Mouse (Mus musculus): Measurements from ENCODE around the gene Cdh12. TPM values are rescaled to one million over a fixed set of nuclear protein-coding genes. Genes with fewer than 3 reads are reported as not detected.
"Not testable (repeated sequence)": the region's sequence is repeated elsewhere in the genome, so short reads cannot be mapped to it uniquely, and the experiment has no call there.

Cdh12 gene
- total RNA-seq, 4 experiments from 2014 or later: not detected

DNA sequence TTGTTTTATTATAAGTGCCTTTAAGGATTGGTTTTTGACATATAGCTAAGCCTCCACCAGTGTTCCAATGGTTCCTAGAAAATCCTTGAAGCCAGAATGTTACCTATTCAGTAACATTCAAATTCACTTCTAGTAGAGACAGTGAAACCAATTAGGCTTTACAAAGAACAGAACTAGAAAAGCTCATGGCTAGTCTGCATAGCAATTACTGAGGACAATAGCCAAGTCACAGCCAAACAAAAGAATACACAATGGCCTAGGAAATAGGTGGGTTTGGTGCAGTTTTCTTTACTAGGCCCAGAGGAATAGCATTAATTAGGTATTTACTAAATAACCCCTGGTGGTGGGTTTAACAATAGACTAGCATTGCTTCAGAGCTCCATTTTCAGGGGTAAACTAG is 917.3 kb downstream of the Cdh12 start:
- DNase-seq (ENCODE audit: low spot score in 2 of 2): no peak

DNA sequence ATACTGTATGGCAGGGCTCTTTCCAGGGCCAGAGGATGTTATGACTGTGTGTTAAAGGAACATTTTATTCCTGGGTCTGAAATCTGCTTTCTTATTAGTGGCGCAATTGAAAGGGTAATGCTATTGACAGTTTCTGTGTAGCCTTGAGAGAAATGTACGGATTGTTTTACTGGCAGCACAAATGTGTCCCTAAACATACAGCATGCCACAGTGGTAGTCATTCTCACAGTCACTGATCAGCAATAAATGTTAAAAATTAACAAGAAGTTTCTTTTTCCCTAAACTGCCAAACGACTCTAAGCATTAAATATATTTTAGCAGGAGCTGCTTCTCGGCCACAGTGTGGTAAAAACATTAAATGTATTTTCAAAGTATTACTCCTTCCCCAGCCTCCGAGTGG is 926.4 kb downstream of the Cdh12 start:
- no peak for DNase-seq (ENCODE audit: low spot score in 2 of 2)

DNA sequence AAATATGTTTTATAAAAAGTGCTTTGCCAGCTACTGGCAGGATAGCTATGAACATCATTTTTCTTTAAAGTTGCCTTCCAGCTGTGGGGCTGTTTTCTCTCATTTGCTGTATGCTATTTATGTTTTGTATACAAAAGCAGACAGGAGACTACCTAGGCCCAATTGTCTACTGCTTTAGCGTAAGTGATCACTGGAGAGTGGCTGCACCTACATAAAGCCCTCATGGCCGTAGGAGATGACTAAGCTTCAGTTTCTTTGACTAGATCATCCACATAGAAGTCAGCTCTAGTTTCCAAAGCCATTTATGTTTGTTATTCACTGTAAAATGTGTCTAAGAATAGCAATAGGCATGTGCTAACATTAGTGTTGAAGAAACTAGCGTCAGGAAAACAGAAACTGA is 926.8 kb downstream of the Cdh12 start:
- DNase-seq (ENCODE audit: low spot score in 2 of 2): no peak

DNA sequence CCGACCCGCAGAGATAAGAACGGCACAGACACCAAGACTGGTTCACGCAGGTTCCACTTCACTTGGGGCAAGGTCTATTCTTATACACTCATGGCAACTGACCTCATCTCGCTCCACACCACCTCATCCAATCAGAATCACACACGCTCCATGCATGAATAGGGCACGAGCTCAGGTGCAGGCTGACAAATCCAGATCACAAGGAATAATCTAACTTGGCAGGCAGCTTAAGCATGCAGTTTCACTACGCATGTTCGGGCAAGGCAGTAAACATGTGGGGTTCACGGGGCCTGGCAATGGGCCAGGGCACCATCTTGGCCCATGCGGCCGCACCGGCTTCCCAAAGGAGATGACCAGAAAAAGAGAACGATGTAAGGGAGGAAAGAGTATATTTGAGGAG is 942.4 kb downstream of the Cdh12 start:
- DNase-seq (ENCODE audit: low spot score in 2 of 2): not testable (repeated sequence)

DNA sequence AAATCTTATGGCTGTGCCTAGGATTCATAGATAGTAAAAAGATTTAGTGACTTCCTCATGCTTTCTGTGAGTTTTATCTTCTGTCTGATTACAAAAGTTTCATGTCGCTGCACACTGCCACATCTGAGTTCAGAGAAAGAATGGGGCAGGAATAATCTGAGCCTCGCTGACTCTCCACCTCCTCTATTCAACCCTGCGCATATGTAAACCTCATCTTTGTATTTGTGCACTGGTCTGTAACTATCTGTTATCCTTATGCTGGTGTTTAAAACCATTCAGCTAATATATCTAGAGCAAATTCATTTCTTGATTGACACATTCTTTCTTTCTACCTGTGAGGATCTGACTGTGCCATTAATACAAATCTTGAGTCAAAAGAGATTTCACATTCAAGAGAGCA is 944.0 kb downstream of the Cdh12 start:
- no peak for DNase-seq (ENCODE audit: low spot score in 2 of 2)

DNA sequence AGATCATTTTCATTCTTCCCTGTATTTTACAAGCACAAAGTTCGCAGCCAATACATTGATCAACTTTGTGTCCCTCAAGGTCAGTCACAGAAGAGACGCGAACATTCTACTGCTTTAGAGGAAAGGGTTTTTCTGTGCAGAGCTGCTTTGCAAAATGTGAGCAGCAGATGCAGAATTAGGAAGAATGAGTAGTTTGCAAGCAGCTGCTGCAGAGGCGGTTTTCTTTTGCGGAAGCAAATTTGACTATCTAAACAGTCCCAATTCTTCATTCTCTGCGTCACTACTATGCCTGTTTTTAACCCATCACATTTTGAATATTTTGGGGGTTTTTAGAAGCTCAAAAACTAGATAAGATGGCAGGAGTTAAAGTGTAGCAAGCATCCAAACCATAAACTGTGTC is 956.1 kb downstream of the Cdh12 start:
- DNase-seq (ENCODE audit: low spot score in 2 of 2): no peak

DNA sequence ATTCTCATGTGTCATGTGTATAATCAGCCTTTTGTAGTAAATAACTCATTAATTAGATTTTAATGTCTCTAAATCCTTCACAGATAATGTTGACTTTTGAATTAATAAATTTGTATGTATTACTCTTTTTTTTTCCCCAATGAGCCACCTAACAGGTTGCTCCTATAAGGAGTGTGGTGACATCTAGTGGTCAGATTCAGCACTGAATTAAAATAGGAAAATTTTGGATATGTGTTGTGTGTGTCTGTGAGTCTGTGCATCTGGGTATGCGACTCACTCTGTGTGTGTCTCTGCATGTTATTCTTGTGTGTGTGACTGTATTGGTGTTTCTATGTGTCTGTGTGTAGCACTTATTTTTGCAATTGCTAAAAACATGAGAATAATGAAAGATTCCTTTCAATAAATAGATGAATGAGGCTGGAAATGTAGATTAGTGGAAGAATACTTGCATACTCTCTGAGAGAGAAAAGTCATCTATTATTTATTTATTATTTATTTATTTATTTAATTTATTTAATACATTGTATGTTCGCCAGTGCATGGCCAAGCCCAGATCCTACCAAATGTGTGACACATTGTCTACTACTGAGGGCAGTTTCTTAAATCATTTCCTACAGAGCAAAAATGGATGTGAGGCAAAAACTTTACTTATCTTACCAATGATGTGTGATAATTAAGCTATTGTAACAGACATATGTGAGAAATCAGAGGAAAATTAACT is 958.4 kb downstream of the Cdh12 start:
- DNase-seq (ENCODE audit: low spot score in 2 of 2): no peak

DNA sequence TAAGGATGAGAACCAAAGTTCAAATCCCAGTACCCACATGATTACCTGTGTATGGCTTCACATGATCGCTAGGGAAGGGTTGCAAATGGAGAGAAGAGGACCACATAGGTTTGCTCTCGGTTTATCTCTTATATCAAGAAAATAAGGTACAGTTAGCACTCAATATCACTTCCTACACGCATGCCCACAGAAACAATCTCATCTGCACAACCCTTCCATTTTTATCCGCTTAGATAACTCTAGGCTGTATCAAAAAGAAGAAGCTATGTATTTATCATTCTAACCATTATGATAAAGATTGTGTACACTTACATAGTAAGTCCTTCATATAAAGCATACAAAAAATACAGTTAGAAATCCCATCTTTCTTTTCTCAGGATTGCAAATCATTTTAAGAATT is 988.3 kb downstream of the Cdh12 start:
- DNase-seq (ENCODE audit: low spot score in 2 of 2): no peak

DNA sequence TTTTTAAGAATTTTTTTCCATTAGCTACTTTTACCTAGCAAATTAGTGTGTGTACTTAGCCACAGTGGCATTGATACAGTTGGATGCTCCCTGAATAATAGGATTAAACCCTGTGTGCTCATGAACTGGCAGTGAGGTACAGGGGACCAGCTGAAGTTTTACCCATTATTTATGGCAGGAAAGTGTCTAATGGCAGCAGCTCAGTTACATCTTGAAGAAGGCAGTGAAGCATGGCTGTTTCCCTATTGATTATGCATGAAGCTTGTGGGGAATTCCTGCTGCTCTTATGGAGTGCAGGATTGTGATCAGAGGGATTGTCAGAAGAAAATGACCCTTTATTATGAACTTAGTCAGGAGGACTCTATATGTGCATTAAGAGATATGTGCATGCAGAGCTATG is 988.9 kb downstream of the Cdh12 start:
- DNase-seq (ENCODE audit: low spot score in 2 of 2): no peak

DNA sequence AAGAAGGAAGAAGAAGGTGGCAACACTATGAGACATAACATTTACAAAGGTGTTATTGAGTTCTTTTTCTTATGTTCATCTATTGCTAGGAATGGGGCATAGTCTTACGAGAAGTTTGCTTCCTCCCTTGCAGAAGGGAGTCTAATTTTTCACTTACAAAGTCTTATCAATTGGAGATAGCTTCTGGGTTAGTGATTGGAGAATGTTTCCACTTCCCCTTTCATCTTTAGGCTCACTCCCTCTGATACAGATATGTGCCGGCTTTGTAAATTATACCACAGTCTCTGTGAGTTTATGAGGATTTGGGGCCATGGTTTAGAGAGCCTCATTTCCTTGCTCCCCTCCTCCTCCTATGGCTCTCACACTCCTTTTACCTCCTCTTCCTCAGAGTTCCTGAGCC is 1009.0 kb downstream of the Cdh12 start:
- no peak for DNase-seq (ENCODE audit: low spot score in 2 of 2)

DNA sequence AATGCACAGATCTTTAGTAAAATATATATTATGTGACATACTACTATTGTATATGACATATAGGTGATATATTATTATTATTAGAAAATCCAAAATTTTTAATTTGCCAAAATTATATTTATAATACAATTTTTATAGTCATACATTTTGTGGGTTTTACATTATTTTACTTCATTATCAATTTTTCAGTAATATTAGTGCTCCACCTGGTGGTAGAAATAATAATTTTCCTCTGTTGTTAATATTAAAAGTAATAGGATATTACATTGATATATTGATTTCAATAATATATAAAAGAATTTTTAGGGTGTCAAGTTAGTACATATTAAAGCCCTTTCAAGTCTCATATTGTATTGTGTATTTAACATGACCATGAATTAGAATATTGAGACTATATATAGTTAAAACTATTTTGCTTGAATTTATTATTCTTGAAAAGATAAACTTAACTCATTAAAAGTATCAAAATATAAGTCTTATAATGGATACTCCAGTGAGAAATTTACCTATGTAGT is 1070.3 kb downstream of the Cdh12 start:
- DNase-seq (ENCODE audit: low spot score in 2 of 2): no peak

DNA sequence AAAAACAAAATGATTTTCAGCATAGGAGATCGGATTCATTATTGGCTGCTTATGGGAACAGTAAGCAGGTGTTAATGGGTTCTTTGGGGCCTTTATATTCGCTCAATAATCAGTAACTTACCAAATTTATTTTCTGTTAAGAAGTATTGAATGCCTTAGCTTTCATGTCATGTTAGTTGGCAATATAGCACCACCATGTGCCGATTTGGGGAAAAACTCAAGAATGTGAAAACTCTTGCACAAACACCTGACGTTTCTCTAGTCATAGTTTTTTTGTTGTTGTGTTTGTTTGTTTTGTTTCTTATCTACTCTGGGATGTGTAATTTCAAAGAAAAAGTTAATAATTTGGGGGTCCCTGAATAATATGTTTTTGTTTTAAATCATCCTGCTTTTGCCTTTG is 1081.7 kb downstream of the Cdh12 start:
- DNase-seq (ENCODE audit: low spot score in 2 of 2): no peak

DNA sequence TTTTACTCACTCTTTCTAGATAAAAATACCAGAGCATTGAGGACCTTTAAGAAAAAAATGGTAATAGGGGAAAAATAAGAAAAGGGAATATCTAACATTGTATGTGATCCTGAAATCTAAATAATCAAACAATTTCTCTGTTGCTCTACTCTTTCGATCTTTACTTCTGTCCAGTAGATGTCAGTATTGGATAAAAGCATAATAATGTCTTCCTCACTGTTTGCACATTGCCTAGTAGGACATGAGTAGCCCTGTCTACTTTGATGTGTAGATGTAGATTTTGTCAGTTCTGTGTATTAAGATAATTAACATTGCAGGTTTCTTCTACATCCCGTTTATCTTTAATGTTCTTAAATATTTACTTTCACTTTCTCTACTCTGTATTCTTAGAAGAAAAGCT is 1087.8 kb downstream of the Cdh12 start:
- DNase-seq (ENCODE audit: low spot score in 2 of 2): no peak

DNA sequence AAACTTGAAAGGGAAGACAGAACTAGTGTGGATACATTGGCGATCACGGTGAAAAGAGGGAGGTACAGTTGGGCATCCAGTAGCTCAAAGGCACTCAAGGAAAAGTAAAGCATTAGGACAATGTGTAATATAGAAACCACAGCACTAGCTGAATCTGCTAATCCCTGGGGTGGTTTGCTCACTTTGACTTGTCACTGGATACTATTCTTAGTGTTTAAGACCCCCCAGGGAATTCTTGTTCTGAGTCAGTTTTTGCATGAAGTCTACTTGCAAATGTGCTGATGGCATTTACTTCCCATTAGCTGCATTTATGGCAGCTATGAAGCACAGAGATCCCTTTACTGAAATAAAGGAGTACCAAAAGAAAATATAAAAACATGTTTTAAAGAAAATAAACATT is 1095.7 kb downstream of the Cdh12 start:
- DNase-seq (ENCODE audit: low spot score in 2 of 2): no peak

DNA sequence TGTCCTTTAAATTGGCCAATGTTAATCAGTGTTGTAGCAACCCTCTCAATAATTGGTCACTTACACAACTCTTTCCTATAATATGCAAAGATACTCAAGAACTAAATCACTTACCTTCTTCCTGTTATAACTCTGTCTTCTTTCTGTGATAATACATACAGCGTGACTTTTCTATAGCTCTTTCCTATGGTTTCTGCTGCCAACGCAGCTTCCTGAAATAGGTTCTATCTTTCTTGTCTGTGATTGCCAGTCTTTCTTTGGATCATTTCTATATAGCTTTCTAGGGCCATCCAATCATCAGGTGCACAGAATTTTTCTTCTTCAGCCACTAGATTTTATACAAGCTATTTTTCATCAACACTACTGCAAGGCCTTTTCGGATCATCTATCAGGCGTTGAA is 1106.9 kb downstream of the Cdh12 start:
- DNase-seq (ENCODE audit: low spot score in 2 of 2): no peak

DNA sequence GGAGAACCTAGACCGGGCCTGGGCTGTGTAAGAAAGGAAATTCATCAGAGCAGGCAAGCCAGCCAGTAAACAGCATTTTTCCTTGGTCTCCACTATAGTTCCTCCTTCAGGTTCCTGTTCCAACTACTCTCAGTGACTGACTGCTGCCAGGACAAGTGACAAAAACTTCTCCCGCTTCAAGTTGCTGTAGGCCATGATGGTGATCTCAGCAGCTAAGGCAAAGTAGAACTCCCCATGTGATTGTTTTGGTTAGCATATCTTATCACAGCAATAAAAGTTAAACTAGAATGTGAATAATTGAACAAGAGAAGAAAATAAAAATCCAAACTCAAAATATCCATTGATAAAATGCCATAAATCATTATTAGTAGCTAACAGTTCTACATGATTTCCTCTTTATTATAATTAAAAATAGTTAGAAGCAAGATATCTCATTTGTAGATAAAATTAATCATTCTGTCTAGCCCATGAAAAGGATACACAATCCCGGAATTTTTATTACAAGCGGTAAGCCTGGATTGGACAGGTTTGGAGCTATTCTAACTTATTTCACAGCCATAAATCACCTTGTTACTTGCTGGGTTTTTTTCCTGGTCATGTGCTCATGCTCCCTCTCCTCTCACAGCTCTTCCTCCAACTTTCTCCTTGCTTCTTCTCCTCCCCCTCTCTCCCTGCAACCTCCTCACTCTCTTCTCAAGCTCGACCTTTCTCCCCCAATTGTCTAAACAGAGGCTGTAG is 1117.4 kb downstream of the Cdh12 start:
- no peak for DNase-seq (ENCODE audit: low spot score in 2 of 2)

DNA sequence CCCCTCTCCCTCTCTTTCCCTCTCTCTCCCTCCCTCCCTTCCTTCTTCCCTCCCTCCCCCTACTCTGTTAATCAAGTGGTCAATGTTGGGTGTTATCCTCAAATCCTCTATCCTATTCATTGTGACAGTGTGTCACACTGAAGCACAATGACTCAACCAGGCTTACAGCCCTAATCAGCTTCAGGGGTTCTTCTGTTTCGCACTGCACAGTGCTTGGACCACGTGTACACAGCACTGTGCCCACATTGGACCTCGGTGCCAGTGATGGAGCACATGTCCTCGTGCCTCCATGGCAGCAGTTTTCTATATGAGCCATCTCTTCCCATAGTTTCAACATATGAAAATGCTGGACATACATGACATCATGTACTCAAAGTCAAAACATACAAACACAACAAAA is 1155.4 kb downstream of the Cdh12 start:
- DNase-seq (ENCODE audit: low spot score in 2 of 2): no peak

Small RNA genes lying within 50 kb of the gene (microRNA-seq; reads per million reads assigned to microRNA genes)
- gene Gm27397: not detected

Other genes with a start within 250 kb of the Cdh12 start
- not detected for gene Acot10, start 217.5 kb downstream of the Cdh12 start, total RNA-seq (2022)

Data from gastrocnemius, adult 8-10 months (tissue).